In the genomic region with DNA sequence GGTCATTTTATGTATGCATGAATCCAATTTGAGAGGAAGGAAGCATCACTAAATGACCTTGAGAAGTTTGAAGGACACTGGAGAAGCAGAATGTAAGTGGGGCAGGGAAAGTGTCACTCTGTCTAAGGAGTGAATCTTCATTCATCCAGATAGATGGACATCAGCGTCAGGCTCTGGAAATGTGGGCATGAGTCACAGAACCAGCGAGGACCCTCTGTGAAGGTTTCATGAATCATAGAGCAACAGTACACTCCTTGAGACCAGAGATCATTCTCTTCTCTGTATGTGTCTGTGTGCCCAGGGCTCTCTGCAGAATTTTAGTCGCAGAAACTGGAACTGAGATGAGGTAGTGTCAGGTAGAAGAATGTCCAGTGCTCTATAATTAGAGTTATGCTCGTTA, we compare ENCODE assay signal across 23 mouse cellular contexts.
DNase-seq lines count a peak whose midpoint lies in the region; TF ChIP-seq lines count a peak whose summit lies in the region.
"Had no signal": no experiment of that assay in that cellular context is flagged by ENCODE, and none has a peak within 500 bp of the region (broad histone marks: within the 10 kb centered on the region; RNA-seq: fewer than 3 reads in every experiment).

No protein-coding gene starts in this region.

- H3K27ac ChIP-seq in gastrocnemius, adult 2 months, result peak overlapping the region; percentile 62; the same call in 1 of the 2 replicates
- H3K27ac ChIP-seq: embryonic facial prominence, embryonic 10.5 days; embryonic facial prominence, embryonic 13.5 days; forebrain, embryonic 12.5 days; forebrain, embryonic 15.5 days; heart, embryonic 15.5 days; hindbrain, embryonic 14.5 days; hindbrain, postnatal 0 days had no signal

- intact Hi-C loops in gastrocnemius, adult 2 months (cut with DNase I), result no loop called here
- intact Hi-C loops in heart, postnatal 36 days (cut with DNase I), result no loop called here

- no peak for DNase-seq in gastrocnemius, adult 2 months
- DNase-seq in gastrocnemius, postnatal 25 days, result no peak
- peak; percentile 22 for DNase-seq in adrenal gland, postnatal 14 days
- DNase-seq in skeletal muscle tissue, adult 2 months (ENCODE audit: low read depth, low spot score), result peak; percentile 10
- no peak for DNase-seq in embryo, embryonic 9.5 days (ENCODE audit: extremely low spot score)
- DNase-seq in heart, postnatal 36 days, result no peak
- DNase-seq: cerebellum, adult 11 months; cerebellum, adult 2 months; cerebellum, adult 9-11 months; cerebellum, postnatal 25 days; gastrocnemius, postnatal 10 days; heart, adult 11 months; heart, postnatal 10 days; heart, postnatal 4 days; kidney, adult 18-20 months had no signal

- no peak for TF ChIP-seq CTCF in gastrocnemius, adult 2 months (IDR thresholded peaks at IDR 0.05)

- no peak overlapping the region for H3K4me3 ChIP-seq in gastrocnemius, adult 2 months
- H3K4me3 ChIP-seq: embryonic facial prominence, embryonic 10.5 days; embryonic facial prominence, embryonic 13.5 days; erythroblast, embryonic 14.5 days; forebrain, embryonic 12.5 days; forebrain, embryonic 15.5 days; heart, embryonic 15.5 days had no signal

Comparison
In these comparisons a context has a peak if more than half of its experiments do, and no peak if none do; other contexts are left out.
1. DNase-seq: peak in adrenal gland, postnatal 14 days (single experiment) and skeletal muscle tissue, adult 2 months (single experiment); none in gastrocnemius, adult 2 months (single experiment), gastrocnemius, postnatal 25 days (single experiment), embryo, embryonic 9.5 days (single experiment) and heart, postnatal 36 days (0 of 2).